Mouse (Mus musculus): ENCODE results near the gene Pnp2. TPM values are rescaled to one million over a fixed set of nuclear protein-coding genes. Genes with fewer than 3 reads are reported as not detected.

Gene Pnp2
- polyA plus RNA-seq, 1 experiment = 0.56 TPM

DNA sequence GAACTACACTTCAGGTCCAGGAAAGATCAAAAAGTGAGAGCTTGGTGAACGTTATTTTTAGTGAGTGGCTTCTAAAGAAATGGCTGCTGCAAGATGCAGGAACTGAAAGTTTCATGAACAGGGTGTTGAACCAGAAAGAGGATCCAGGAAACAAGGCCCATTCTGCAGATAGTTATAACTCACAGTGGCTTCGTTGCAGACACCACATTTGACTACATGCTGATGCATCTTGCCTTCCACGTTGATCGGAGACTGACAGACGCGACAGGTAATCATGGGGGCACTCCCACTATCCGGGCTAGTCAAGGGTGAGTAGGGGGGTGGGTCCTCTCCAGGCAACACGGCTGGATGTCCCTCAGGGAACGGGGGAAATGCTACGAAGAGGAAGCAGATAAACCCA lies 25.8 kb upstream of the Pnp2 start:
- H3K4me1 ChIP-seq (ENCODE audit: control insufficient read depth, insufficient read depth, low read length) = peaks cover 11% of the 10 kb centered on the region; the same call in 1 of the 2 replicates
- WGBS = 7% methylated on average over 10 of the region's 10 CpGs
- DNase-seq = peak; percentile 23
- H3K36me3 ChIP-seq (ENCODE audit: control insufficient read depth, insufficient read depth, low read length) = no peaks in the 10 kb centered on the region; the same call in 1 of the 2 replicates
- peak overlapping the region; percentile 78; the same call in 1 of the 2 replicates for H3K27ac ChIP-seq (ENCODE audit: insufficient read depth, low read depth, low read length)
- no peak for TF ChIP-seq CTCF (conservative IDR thresholded peaks at IDR 0.05; ENCODE audit: insufficient read depth, insufficient read length, low read depth, low read length)
- TF ChIP-seq POLR2A (IDR thresholded peaks at IDR 0.05; ENCODE audit: low read depth, low read length) = no peak
- H3K4me3 ChIP-seq (ENCODE audit: insufficient read depth, low read depth, low read length) = peak overlapping the region; percentile 75
- no peaks in the 10 kb centered on the region for H3K27me3 ChIP-seq (replicated peaks; ENCODE audit: control insufficient read depth, insufficient read depth, low read length)

- TF ChIP-seq CTCF (conservative IDR thresholded peaks at IDR 0.05; ENCODE audit: insufficient read depth, insufficient read length, low read depth, low read length) = no peak
- TF ChIP-seq POLR2A (IDR thresholded peaks at IDR 0.05; ENCODE audit: low read depth, low read length) = no peak
- Histone ChIP-seq H3K4me3 (ENCODE audit: insufficient read depth, low read depth, low read length) (peak overlapping the region; percentile 75), H3K27me3 (replicated peaks; ENCODE audit: control insufficient read depth, insufficient read depth, low read length) (no peaks in the 10 kb centered on the region), H3K36me3 (ENCODE audit: control insufficient read depth, insufficient read depth, low read length) (no peaks in the 10 kb centered on the region; the same call in 1 of the 2 replicates), H3K27ac (ENCODE audit: insufficient read depth, low read depth, low read length) (peak overlapping the region; percentile 78), H3K4me1 (ENCODE audit: control insufficient read depth, insufficient read depth, low read length) (peaks cover 11% of the 10 kb centered on the region; the same call in 1 of the 2 replicates)
- under 1% methylated on average over 38 of the region's 38 CpGs for WGBS
- peak; percentile 81 for DNase-seq
Measured at GRCm38 (mm10) chr14:50930377-50930753, 25.4 kb upstream of the Pnp2 start.

DNA sequence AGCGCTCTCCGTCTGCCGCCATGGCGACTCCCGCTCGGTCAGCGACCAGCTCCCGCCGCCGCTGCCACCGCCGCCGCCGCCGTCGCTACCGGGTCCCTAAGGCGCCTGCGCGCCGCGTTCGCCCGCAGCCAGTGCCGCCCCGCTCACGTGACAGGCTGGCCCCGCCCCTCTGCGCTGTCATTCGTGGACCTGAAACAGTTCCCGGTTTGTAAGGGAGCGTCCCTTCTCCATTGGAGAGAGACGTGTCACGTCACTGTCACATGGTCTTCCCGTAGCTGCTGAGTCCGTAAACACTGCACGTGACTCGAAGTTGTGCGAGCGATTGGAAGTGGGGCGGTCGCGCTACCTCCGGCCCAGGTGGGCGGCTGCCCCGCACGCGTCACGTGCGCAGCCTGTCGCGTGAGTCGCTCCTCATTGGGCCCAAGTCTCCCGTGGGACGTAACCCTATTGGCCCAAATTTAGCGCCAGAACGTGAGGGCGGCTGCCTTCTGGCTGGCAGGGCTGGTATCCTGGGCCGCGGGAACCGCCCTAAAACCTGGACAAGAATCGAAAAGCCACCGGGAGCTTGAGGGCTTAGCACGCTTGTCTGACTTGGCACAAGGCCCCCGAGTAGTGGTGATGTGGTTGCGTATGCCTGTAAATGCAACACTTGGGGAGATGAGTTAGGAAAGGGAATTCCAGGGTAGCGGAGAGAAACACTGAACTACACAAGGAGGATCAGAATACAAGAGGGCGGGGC lies 24.9 kb upstream of the Pnp2 start, which contains the start of the genes Pip4p1 and Pnp:
Gene Pip4p1 (minus strand): TSS at position 103 of the 739 bp plus-strand sequence.
Gene Pnp (plus strand): TSS at position 329 of the 739 bp plus-strand sequence.
- whole genome bisulfite sequencing = under 1% methylated on average over 65 of the region's 68 CpGs

GRCm38 (mm10) chr14:50931493-50932020 lies 24.2 kb upstream of the Pnp2 start:
- Histone ChIP-seq H3K4me1 (ENCODE audit: control insufficient read depth, insufficient read depth, low read length) (peaks cover 11% of the 10 kb centered on the region; the same call in 1 of the 2 replicates), H3K36me3 (ENCODE audit: control insufficient read depth, insufficient read depth, low read length) (no peaks in the 10 kb centered on the region; the same call in 1 of the 2 replicates), H3K27me3 (replicated peaks; ENCODE audit: control insufficient read depth, insufficient read depth, low read length) (no peaks in the 10 kb centered on the region), H3K27ac (ENCODE audit: insufficient read depth, low read depth, low read length) (peak overlapping the region; percentile 61), H3K4me3 (ENCODE audit: insufficient read depth, low read depth, low read length) (peak overlapping the region; percentile 73)
- no peak for TF ChIP-seq POLR2A (IDR thresholded peaks at IDR 0.05; ENCODE audit: low read depth, low read length)
- TF ChIP-seq CTCF (conservative IDR thresholded peaks at IDR 0.05; ENCODE audit: insufficient read depth, insufficient read length, low read depth, low read length) = no peak
- 10% methylated on average over 12 of the region's 12 CpGs for WGBS
- no peak for DNase-seq

More for the DNA sequence above, 24.9 kb upstream of the Pnp2 start, which contains the start of the genes Pip4p1 and Pnp:
- Histone ChIP-seq H3K4me1 (ENCODE audit: control insufficient read depth, insufficient read depth, low read length) (peaks cover 11% of the 10 kb centered on the region; the same call in 1 of the 2 replicates), H3K4me3 (ENCODE audit: insufficient read depth, low read depth, low read length) (peak within 1 kb of the TSS; percentile 75), H3K36me3 (ENCODE audit: control insufficient read depth, insufficient read depth, low read length) (no peaks in the 10 kb centered on the region; the same call in 1 of the 2 replicates), H3K27me3 (replicated peaks; ENCODE audit: control insufficient read depth, insufficient read depth, low read length) (no peaks in the 10 kb centered on the region), H3K27ac (ENCODE audit: insufficient read depth, low read depth, low read length) (peak within 1 kb of the TSS; percentile 78)
- peak; percentile 100 for DNase-seq
- TF ChIP-seq CTCF (conservative IDR thresholded peaks at IDR 0.05; ENCODE audit: insufficient read depth, insufficient read length, low read depth, low read length) (no peak), POLR2A (IDR thresholded peaks at IDR 0.05; ENCODE audit: low read depth, low read length) (peak; percentile 19)

DNA sequence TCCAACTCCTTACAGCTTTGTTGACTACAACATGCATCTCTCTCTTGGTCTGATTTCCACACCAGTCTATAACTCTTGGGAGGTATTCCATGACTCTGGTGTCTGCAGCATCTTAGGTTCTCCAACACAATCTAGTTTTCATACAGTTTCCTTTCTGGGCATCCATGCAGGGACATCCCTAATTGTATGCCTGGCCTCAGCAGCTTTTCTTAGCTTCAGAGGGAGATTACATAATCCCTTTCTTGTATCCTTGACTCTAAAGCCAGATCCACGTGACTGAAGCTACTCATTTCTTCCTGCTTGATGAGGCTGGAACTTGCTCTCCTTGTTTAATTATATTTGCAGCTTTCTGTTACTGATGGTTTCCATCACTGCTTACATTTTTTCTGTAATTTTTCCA lies 19.1 kb upstream of the Pnp2 start:
- no peak for TF ChIP-seq POLR2A (IDR thresholded peaks at IDR 0.05; ENCODE audit: low read depth, low read length)
- TF ChIP-seq CTCF (conservative IDR thresholded peaks at IDR 0.05; ENCODE audit: insufficient read depth, insufficient read length, low read depth, low read length) = no peak

GRCm38 (mm10) chr14:50938119-50938908 lies 17.5 kb upstream of the Pnp2 start:
- TF ChIP-seq CTCF (conservative IDR thresholded peaks at IDR 0.05; ENCODE audit: insufficient read depth, insufficient read length, low read depth, low read length) (no peak), POLR2A (IDR thresholded peaks at IDR 0.05; ENCODE audit: low read depth, low read length) (no peak)
- no peaks in the 10 kb centered on the region for H3K4me1 ChIP-seq (ENCODE audit: control insufficient read depth, insufficient read depth, low read length)
- H3K36me3 ChIP-seq (ENCODE audit: control insufficient read depth, insufficient read depth, low read length) = no peaks in the 10 kb centered on the region
- 90% methylated on average over 3 of the region's 3 CpGs for WGBS
- H3K27me3 ChIP-seq (replicated peaks; ENCODE audit: control insufficient read depth, insufficient read depth, low read length) = no peaks in the 10 kb centered on the region
- H3K27ac ChIP-seq (ENCODE audit: insufficient read depth, low read depth, low read length) = no peak overlapping the region
- H3K4me3 ChIP-seq (ENCODE audit: insufficient read depth, low read depth, low read length) = no peak overlapping the region
- DNase-seq = no peak

More for the DNA sequence above, 19.1 kb upstream of the Pnp2 start:
- Histone ChIP-seq H3K4me1 (ENCODE audit: control insufficient read depth, insufficient read depth, low read length) (peaks cover under 1% of the 10 kb centered on the region; the same call in 1 of the 2 replicates), H3K27ac (ENCODE audit: insufficient read depth, low read depth, low read length) (no peak overlapping the region), H3K36me3 (ENCODE audit: control insufficient read depth, insufficient read depth, low read length) (no peaks in the 10 kb centered on the region), H3K27me3 (replicated peaks; ENCODE audit: control insufficient read depth, insufficient read depth, low read length) (no peaks in the 10 kb centered on the region), H3K4me3 (ENCODE audit: insufficient read depth, low read depth, low read length) (no peak overlapping the region)
- 33% methylated on average over 1 of the region's 1 CpGs for WGBS
- no peak for DNase-seq

Data from kidney, adult 2 months (tissue).